Mouse (Mus musculus): Measurements from ENCODE around the gene Depdc7.

DNA sequence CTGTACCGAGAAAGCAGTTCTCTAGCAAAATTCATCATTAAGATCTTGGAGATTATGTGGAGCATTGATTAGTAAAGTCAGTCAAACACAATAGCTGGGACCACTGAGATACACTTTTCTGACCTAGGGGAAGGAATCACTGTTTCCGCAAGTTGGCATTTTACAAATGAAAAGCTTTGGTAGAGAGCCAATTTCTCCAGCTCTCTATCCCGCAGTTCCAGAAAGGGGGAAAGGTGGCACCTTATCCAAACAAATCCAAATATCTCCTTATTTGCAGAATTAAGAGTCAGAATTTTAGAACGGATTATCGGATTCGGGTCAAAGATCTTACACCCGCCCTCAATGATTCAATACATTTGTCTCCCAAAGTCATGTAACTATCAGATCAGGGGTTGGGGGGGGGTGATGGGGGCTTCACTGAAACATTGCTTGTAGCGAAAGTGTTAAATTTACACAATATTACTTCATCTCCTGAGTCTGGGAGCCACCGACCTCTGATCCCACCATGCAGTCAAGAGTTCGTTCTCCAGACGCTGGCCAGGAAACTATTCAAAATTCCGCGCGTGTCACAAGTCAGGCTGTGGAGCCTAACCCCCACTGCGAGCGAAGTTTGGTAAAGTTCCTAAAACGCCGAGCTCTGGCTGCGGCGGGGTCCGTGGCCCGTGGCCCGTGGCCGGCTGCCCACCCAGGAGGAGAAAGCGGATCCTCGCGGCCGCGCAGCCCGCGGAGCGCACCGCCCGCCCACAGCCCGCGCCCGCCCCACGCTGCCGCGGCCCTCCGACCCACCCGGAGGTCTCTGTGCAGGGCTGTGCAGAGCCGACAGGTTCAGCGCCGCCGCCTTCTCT, 560 bp downstream of the Depdc7 start:
- TF ChIP-seq CTCF (IDR thresholded peaks at IDR 0.05; ENCODE audit: control insufficient read depth, insufficient read depth, insufficient replicate concordance, low read depth, low read length): no peak
- TF ChIP-seq POLR2A (IDR thresholded peaks at IDR 0.05; ENCODE audit: control insufficient read depth, low read depth, low read length): no peak

All from testis, adult 2 months (tissue).